Mouse (Mus musculus): ENCODE data around the gene Pkp2. TPM values are rescaled to one million over a fixed set of nuclear protein-coding genes. Genes with fewer than 3 reads are reported as not detected.
A peak's percentile ranks its signal among the peaks of the same experiment; 100 is the strongest.

The Pkp2 gene
- total RNA-seq, 2 experiments from 2014 or later, result not detected

- ATAC-seq (ENCODE audit: poor library complexity, severe bottlenecking), result no peak
Observed at GRCm38 (mm10) chr16:16256672-16257071, 43.6 kb downstream of the Pkp2 start.

- ATAC-seq (ENCODE audit: poor library complexity, severe bottlenecking), result no peak
Observed at GRCm38 (mm10) chr16:16260882-16261281, 47.8 kb downstream of the Pkp2 start.

- no peak for ATAC-seq (ENCODE audit: poor library complexity, severe bottlenecking)
Observed at GRCm38 (mm10) chr16:16261481-16261880, 48.4 kb downstream of the Pkp2 start.

- ATAC-seq (ENCODE audit: poor library complexity, severe bottlenecking), result no peak
Observed at GRCm38 (mm10) chr16:16262436-16262835, 49.3 kb downstream of the Pkp2 start.

- ATAC-seq (ENCODE audit: poor library complexity, severe bottlenecking), result no peak
Observed at GRCm38 (mm10) chr16:16272978-16273377, 59.9 kb downstream of the Pkp2 start.

GRCm38 (mm10) chr16:16273752-16274151 lies 60.6 kb downstream of the Pkp2 start:
- no peak for ATAC-seq (ENCODE audit: poor library complexity, severe bottlenecking)

- ATAC-seq (ENCODE audit: poor library complexity, severe bottlenecking), result peak; percentile 97
Observed at GRCm38 (mm10) chr16:16302369-16303137, 89.4 kb downstream of the Pkp2 start, which contains the start of gene Yars2. TSS of gene Yars2 (plus strand) at chr16:16302965.

GRCm38 (mm10) chr16:16303138-16303827 lies 90.2 kb downstream of the Pkp2 start:
- 0 out of 2 replicates have a peak, but pooled peaks have one; percentile 29 for ATAC-seq (ENCODE audit: poor library complexity, severe bottlenecking)

- no peak for ATAC-seq (ENCODE audit: poor library complexity, severe bottlenecking)
Observed at GRCm38 (mm10) chr16:16303888-16304287, 90.8 kb downstream of the Pkp2 start.

GRCm38 (mm10) chr16:16311319-16311718 lies 98.2 kb downstream of the Pkp2 start:
- ATAC-seq (ENCODE audit: poor library complexity, severe bottlenecking), result no peak

Other genes starting within 250 kb of the Pkp2 start
- gene Yars2, start 89.6 kb downstream of the Pkp2 start, total RNA-seq (2015), result 17.6 and 22.9 TPM in 2 replicates
- 6.8 and 10.4 TPM in 2 replicates for gene Yars2, start 89.6 kb downstream of the Pkp2 start, total RNA-seq (2017)
- gene Dnm1l, start 145.6 kb downstream of the Pkp2 start, total RNA-seq (2015), result 54.2 TPM in 2 replicates
- gene Dnm1l, start 145.6 kb downstream of the Pkp2 start, total RNA-seq (2017), result 38.9 and 45.5 TPM in 2 replicates